Mouse (Mus musculus) liver, embryonic 14.5 days (tissue): Measurements from ENCODE around the gene Lrrn1. TPM values are rescaled to one million over a fixed set of nuclear protein-coding genes. Genes with fewer than 3 reads are reported as not detected.
A peak's percentile ranks its signal among the peaks of the same experiment; 100 is the strongest.

Experiments
- ATAC-seq: fragments of 200-750 bp; cut with Nextera tagmentation; 2 replicates; pipeline ENCODE4 v1.8.0; 2017; ENCODE audit warnings: moderate number of reproducible peaks, mild to moderate bottlenecking, moderate library complexity; ENCODE audit not compliant: insufficient read depth
- DNase-seq, 3 experiments: peaks; one replicate each; pipeline ENCODE4 v3.0.0-alpha.2; 2012 to 2013; ENCODE audit warnings: low read depth in 3 of 3, low spot score in 3 of 3
- H3K27ac ChIP-seq: fragments of 300-500 bp; sonication (generic); 2 replicates; pipeline ENCODE4 v1.5.1; 2014; ENCODE audit warnings: moderate library complexity, mild to moderate bottlenecking, control low read depth, inconsistent platforms
- H3K27me3 ChIP-seq: fragments of 300-500 bp; sonication (generic); 2 replicates; pipeline ENCODE4 v1.6.1; 2014; ENCODE audit warnings: mild to moderate bottlenecking, low read length, moderate library complexity; ENCODE audit not compliant: control insufficient read depth, insufficient read depth
- H3K36me3 ChIP-seq: fragments of 300-500 bp; sonication (generic); replicated peaks from 2 replicates; pipeline ENCODE4 v1.6.1; 2014; ENCODE audit warnings: low read depth; ENCODE audit not compliant: control insufficient read depth, insufficient read depth
- H3K4me1 ChIP-seq, 2 experiments: fragments of 200-500 bp in 1 of 2; fragments of 300-500 bp in 1 of 2; sonication (generic) in 1 of 2; replicated peaks; 2 replicates each; pipeline ENCODE4 v1.6.1; 2012 to 2014; ENCODE audit warnings: antibody characterized with exemption in 1 of 2, inconsistent platforms in 1 of 2, low read length in 1 of 2; ENCODE audit not compliant: control insufficient read depth in 2 of 2, insufficient read depth in 2 of 2
- H3K4me2 ChIP-seq: fragments of 300-500 bp; sonication (generic); 2 replicates; pipeline ENCODE4 v1.6.1; 2014; ENCODE audit warnings: low read depth, mild to moderate bottlenecking, control low read depth, moderate library complexity
- H3K4me3 ChIP-seq, 2 experiments: fragments of 200-500 bp in 1 of 2; fragments of 300-500 bp in 1 of 2; sonication (generic) in 1 of 2; 2 replicates each; pipeline ENCODE4 v1.5.1; 2012 to 2014; ENCODE audit warnings: low read depth in 2 of 2, low read length in 2 of 2, mild to moderate bottlenecking in 2 of 2, control low read depth in 1 of 2, inconsistent platforms in 1 of 2, moderate library complexity in 1 of 2; ENCODE audit not compliant: insufficient read depth in 1 of 2
- H3K9ac ChIP-seq: fragments of 300-500 bp; sonication (generic); replicated peaks from 2 replicates; pipeline ENCODE4 v1.6.1; 2014; ENCODE audit warnings: mild to moderate bottlenecking, control low read depth, moderate library complexity
- H3K9me3 ChIP-seq: fragments of 300-500 bp; sonication (generic); 2 replicates; pipeline ENCODE4 v1.6.1; 2016; ENCODE audit warnings: low read length, mixed read lengths; ENCODE audit not compliant: control insufficient read depth
- CTCF ChIP-seq: IDR thresholded peaks from 2 replicates; pipeline ENCODE4 v1.5.1; 2016; ENCODE audit warnings: antibody characterized with exemption, low read depth, control low read depth
- EP300 ChIP-seq: IDR thresholded peaks from 2 replicates; pipeline ENCODE4 v1.6.1; 2016; ENCODE audit warnings: antibody characterized with exemption, low read depth
- WGBS: fragments of 180-500 bp; shearing (Covaris S2); extraction: QIAGEN DNeasy Blood & Tissue Kit; methylation state at CpG from one replicate; pipeline ENCODE4 v1.1.7; 2014; ENCODE audit not compliant: insufficient replicate concordance; 5-methylcytosine and 5-hydroxymethylcytosine counted together
- polyA plus RNA-seq, 2 experiments: library from polyadenylated mRNA; depleted of rRNA in 1 of 2; stranded (reverse) in 1 of 2; unstranded in 1 of 2; fragments of >200 nt; fragmentation: Nextera tagmentation in 1 of 2; extraction: Ambion mirVana in 1 of 2; gene quantifications; 2 replicates each; pipeline versions ENCODE4 v1.2.1 to v1.2.3; 2012 to 2014

Gene Lrrn1
- 0.09 and 0.11 TPM in 2 replicates for polyA plus RNA-seq (2012; rRNA removed)
- 0.05 and 0.11 TPM in 2 replicates for polyA plus RNA-seq (2014; fragmentation: Nextera tagmentation; extraction: Ambion mirVana)

DNA sequence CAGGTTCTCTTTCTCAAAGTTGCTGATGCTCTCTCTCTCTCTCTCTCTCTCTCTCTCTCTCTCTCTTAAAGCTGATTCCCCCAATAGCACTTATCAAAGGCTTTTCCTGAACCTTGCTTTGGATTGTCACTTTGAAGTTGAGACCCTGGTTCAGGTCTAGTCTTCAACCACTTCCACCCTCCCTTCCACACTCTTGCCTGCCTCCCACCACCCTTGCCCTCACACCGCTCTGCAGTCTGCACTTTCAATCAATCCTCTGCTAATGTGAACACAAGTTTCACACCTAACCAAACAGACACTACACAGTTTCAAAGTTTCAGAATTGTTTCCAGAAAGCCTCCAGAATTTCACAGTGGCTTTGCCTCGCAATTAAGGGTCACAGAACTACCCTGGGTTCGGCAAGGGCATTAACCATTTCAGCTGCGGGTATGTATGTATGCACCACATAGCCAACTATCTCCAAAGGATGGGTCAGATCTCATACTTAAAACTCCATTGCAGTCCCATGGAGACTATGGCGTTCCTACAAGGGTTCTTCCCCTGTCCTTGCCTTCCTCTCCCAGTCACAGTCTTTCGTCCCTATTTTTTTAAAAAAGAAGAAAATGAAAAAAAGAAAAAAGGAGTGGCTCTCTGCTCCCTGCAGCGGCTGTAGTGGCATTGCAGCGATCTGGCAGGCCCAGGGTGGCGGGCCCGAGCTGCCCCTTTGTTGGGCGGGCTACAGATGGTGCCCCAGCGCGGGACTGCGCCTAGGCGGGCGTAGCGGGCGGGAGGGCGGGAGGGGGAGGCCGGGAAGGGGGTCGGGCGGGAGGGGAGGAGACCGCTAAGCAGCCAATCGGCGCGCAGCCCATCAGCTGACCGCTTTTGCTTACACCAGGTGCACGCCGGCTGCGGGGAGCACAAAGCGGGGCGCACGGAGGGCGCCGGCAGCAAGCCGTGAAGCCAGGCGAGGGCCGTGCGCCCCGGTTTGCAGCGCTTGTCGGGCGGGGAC is at the start of gene Lrrn1:
Gene Lrrn1, plus strand, starts transcription at position 892 of the 988 bp plus-strand sequence.
- H3K27ac ChIP-seq = no peak within 1 kb of the TSS
- DNase-seq = no peak
- H3K27me3 ChIP-seq = peaks cover 12% of the 10 kb centered on the region
- H3K9ac ChIP-seq = no peak within 1 kb of the TSS
- H3K4me3 ChIP-seq = peak within 1 kb of the TSS; percentile 8 to 20; a peak in 1 of 4 replicates
- 6% methylated on average over 25 of the region's 43 CpGs for WGBS
- H3K4me1 ChIP-seq = no peaks in the 10 kb centered on the region
- TF ChIP-seq EP300 (no peak), CTCF (no peak)
- no peaks in the 10 kb centered on the region for H3K36me3 ChIP-seq
- H3K9me3 ChIP-seq = no peaks in the 10 kb centered on the region
- peak within 1 kb of the TSS; percentile 37; the same call in 1 of the 2 replicates for H3K4me2 ChIP-seq
- ATAC-seq = no peak

DNA sequence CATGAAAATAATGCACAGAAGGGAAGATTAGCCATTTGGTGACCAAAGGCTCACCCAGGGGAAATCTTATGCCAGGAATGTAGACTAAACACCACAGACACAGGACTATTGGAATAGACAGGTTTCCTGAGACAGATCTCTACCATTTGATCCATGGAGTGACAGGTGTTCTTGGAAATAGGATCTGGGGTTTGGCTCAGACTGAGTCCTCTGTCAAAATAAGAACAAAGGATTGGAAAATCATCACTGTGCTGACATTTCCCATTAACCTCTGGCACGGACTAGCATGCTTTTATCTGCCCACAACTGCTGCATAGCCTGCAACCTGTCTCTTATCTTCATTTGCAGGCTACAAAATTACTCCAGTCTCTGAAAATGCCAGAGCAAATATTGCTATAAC is 35.1 kb upstream of the Lrrn1 start:
- WGBS = 25% methylated on average over 1 of the region's 1 CpGs
- ATAC-seq = no peak

DNA sequence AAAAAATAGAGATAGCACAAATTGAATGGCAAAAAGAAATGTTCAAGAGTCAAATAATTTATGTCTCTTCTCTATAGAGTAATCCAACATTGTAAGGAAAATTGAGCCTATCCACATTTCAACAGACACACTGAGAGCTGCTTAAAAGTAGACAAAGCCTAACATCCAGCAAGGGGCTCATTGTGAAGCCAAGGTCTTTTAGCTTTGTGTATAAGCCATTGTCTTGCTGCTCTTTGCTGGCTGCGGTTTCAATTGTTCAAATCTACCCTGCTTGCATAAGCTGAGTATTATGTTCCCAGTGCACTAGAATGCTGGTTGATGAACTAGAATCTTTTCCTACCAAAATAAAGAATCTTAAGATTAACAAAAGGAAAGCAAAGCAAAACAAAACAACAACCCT is 33.7 kb upstream of the Lrrn1 start:
- Histone ChIP-seq H3K4me3 (no peak overlapping the region), H3K9me3 (no peaks in the 10 kb centered on the region), H3K27ac (no peak overlapping the region), H3K4me2 (no peak overlapping the region), H3K9ac (no peak overlapping the region), H3K4me1 (no peaks in the 10 kb centered on the region), H3K36me3 (no peaks in the 10 kb centered on the region), H3K27me3 (no peaks in the 10 kb centered on the region)
- ATAC-seq (no peak), DNase-seq (no peak)
- TF ChIP-seq CTCF (no peak), EP300 (no peak)
- 57% methylated on average over 1 of the region's 1 CpGs for WGBS

More for the DNA sequence above, 35.1 kb upstream of the Lrrn1 start:
- TF ChIP-seq EP300 = no peak
- TF ChIP-seq CTCF = no peak
- H3K9me3 ChIP-seq = no peaks in the 10 kb centered on the region
- H3K4me2 ChIP-seq = no peak overlapping the region
- no peak overlapping the region for H3K4me3 ChIP-seq
- H3K36me3 ChIP-seq = no peaks in the 10 kb centered on the region
- DNase-seq = no peak
- H3K9ac ChIP-seq = no peak overlapping the region
- H3K27ac ChIP-seq = no peak overlapping the region
- no peaks in the 10 kb centered on the region for H3K4me1 ChIP-seq
- H3K27me3 ChIP-seq = no peaks in the 10 kb centered on the region

DNA sequence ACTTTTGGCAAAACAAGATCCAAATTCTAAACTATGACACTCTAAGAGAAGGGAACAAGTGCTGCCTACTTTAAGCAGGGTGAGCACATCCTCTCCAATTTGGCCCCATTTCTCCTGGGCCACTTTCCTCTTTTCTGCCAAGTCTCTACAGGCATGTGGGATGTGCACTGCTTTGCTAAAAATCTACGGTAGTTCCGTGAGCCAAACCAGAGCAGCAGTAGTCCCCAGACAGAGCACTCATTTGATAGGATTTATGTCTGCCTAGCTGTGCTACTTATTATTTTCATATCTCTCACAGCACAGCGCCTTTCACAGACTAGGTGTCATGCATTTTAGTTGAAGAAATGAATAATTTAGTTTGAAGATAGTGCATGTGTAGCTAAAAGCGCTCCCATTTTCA is 15.9 kb upstream of the Lrrn1 start:
- WGBS = 59% methylated on average over 4 of the region's 4 CpGs
- Histone ChIP-seq H3K27ac (no peak overlapping the region), H3K4me3 (no peak overlapping the region), H3K4me2 (no peak overlapping the region), H3K27me3 (no peaks in the 10 kb centered on the region), H3K9ac (no peak overlapping the region), H3K4me1 (no peaks in the 10 kb centered on the region), H3K9me3 (no peaks in the 10 kb centered on the region), H3K36me3 (no peaks in the 10 kb centered on the region)
- no peak for ATAC-seq
- no peak for DNase-seq
- TF ChIP-seq EP300 (no peak), CTCF (no peak)

DNA sequence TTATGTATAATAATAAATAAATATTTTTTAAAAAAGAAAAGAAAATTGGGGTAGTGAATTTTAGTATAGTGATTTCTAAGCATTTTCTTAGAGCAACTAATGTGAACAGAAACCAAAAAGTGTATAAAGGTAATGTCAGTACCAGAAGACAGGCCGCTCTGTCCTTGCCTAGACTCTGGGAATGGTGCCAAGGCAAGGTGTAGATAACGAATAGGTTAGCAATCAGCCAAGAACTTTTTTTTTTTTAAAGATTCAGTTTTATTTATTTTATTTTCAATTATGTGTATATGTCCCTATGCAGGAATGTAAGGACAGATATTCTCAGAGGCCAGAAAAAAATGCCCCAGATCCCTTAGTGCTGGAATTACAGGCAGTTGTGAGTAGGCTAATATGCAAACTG is 5.6 kb upstream of the Lrrn1 start:
- WGBS = 69% methylated on average over 2 of the region's 2 CpGs
- H3K9ac ChIP-seq = no peak overlapping the region

More for the DNA sequence above, 5.6 kb upstream of the Lrrn1 start:
- Histone ChIP-seq H3K9me3 (no peaks in the 10 kb centered on the region), H3K36me3 (no peaks in the 10 kb centered on the region), H3K4me3 (no peak overlapping the region), H3K27ac (no peak overlapping the region), H3K4me2 (no peak overlapping the region), H3K4me1 (no peaks in the 10 kb centered on the region), H3K27me3 (no peaks in the 10 kb centered on the region)
- ATAC-seq (no peak), DNase-seq (no peak)
- no peak for TF ChIP-seq EP300
